Mouse (Mus musculus) ES-E14 (cell line): ENCODE results near the gene 4930519G04Rik. TPM values are rescaled to one million over a fixed set of nuclear protein-coding genes. Genes with fewer than 3 reads are reported as not detected.
A peak's percentile ranks its signal among the peaks of the same experiment; 100 is the strongest.
"Not testable (repeated sequence)": the region's sequence is repeated elsewhere in the genome, so short reads cannot be mapped to it uniquely, and the experiment has no call there.

Experiments used
- DNase-seq: peaks from one replicate; pipeline ENCODE4 v3.0.0-alpha.2; 2013; ENCODE audit warnings: low read depth, low spot score
- H3K27ac ChIP-seq: 2 replicates; pipeline ENCODE4 v1.5.1; 2012; ENCODE audit warnings: low read depth, mild to moderate bottlenecking, low read length, moderate library complexity, mixed read lengths; ENCODE audit not compliant: poor library complexity, insufficient read depth, severe bottlenecking
- H3K36me3 ChIP-seq: 2 replicates; pipeline ENCODE4 v1.6.1; 2012; ENCODE audit warnings: mild to moderate bottlenecking, low read length, moderate library complexity, mixed read lengths; ENCODE audit not compliant: control insufficient read depth, poor library complexity, insufficient read depth, severe bottlenecking
- H3K4me1 ChIP-seq, 2 experiments: fragments of 150-350 bp in 1 of 2; sonication (generic) in 1 of 2; 2 replicates each; pipeline ENCODE4 v1.6.1; 2012; ENCODE audit warnings: low read length in 2 of 2, mild to moderate bottlenecking in 1 of 2, mixed read lengths in 1 of 2; ENCODE audit not compliant: control insufficient read depth in 2 of 2, insufficient read depth in 2 of 2, poor library complexity in 1 of 2
- H3K4me3 ChIP-seq, 2 experiments: fragments of 150-350 bp in 1 of 2; sonication (generic) in 1 of 2; 2 replicates each; pipeline ENCODE4 v1.5.1; 2012; ENCODE audit warnings: low read length in 2 of 2, low read depth in 1 of 2, mild to moderate bottlenecking in 1 of 2, mixed read lengths in 1 of 2; ENCODE audit not compliant: insufficient read depth in 1 of 2, poor library complexity in 1 of 2, severe bottlenecking in 1 of 2
- H3K9ac ChIP-seq: 2 replicates; pipeline ENCODE4 v1.6.1; 2012; ENCODE audit warnings: low read depth, mild to moderate bottlenecking, low read length, mixed read lengths; ENCODE audit not compliant: poor library complexity, insufficient read depth, severe bottlenecking
- H3K9me3 ChIP-seq: fragments of 150-350 bp; sonication (generic); 2 replicates; pipeline ENCODE4 v1.6.1; 2012; ENCODE audit warnings: low read depth, mild to moderate bottlenecking, low read length; ENCODE audit not compliant: control insufficient read depth, insufficient read depth
- CHD2 ChIP-seq: IDR thresholded peaks from 2 replicates; pipeline ENCODE4 v1.6.1; 2014; ENCODE audit warnings: mild to moderate bottlenecking, low read depth, low read length, inconsistent platforms
- HCFC1 ChIP-seq: IDR thresholded peaks from 2 replicates; pipeline ENCODE4 v1.6.1; 2012; ENCODE audit warnings: low read length, inconsistent platforms, borderline replicate concordance; ENCODE audit not compliant: insufficient read depth
- MAFK ChIP-seq: IDR thresholded peaks from 2 replicates; pipeline ENCODE4 v1.6.1; 2014; ENCODE audit warnings: mild to moderate bottlenecking, low read depth, low read length, inconsistent platforms; ENCODE audit not compliant: insufficient read depth
- ZC3H11A ChIP-seq: IDR thresholded peaks from 2 replicates; pipeline ENCODE4 v1.6.1; 2012; ENCODE audit warnings: low read depth, mild to moderate bottlenecking, inconsistent platforms, low read length, borderline replicate concordance
- ZNF384 ChIP-seq: IDR thresholded peaks from 2 replicates; pipeline ENCODE4 v1.6.1; 2012; ENCODE audit warnings: low read depth, low read length, inconsistent platforms
- in situ Hi-C, 2 experiments: fragments of 600-800 bp; cut with MboI; formaldehyde crosslinking; loops; one replicate each; pipeline ENCODE4 v1.15.1; 2025; ENCODE audit warnings: low sequenced_read_pairs in 2 of 2, inconsistent platforms in 1 of 2; ENCODE audit not compliant: unreplicated experiment in 2 of 2
- total RNA-seq: library from RNA; depleted of rRNA; stranded (reverse); fragments of 300-350 nt; gene quantifications from 2 replicates; pipeline ENCODE4 v1.2.3, GENCODE M21; 2012

The 4930519G04Rik gene
- total RNA-seq, 1 experiment: not detected

DNA sequence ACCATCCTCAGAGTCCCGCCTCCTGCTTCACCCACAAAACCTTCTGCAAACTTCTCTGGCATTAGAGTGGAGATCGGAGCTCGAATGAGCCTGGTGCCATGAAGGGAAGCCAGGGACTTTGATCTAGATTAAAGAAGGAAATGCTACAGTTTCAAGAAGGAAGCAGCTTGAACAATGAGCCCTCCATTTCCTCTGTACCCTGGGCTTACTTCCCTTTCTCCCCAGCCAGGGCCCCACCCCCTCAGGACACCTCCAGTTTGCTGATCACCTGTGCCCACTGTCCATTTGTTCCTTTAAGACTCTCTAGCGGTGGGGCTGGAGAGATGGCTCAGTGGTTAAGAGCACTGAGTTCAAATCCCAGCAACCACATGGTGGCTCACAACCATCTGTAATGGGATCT, 63.3 kb downstream of the 4930519G04Rik start:
- no peak for DNase-seq
- no peak for TF ChIP-seq HCFC1
- TF ChIP-seq CHD2: no peak
- no peak for TF ChIP-seq ZNF384
- no peak for TF ChIP-seq ZC3H11A
- no peak for TF ChIP-seq MAFK
- no peak overlapping the region for H3K9ac ChIP-seq
- H3K9me3 ChIP-seq: no peaks in the 10 kb centered on the region
- H3K36me3 ChIP-seq: no peaks in the 10 kb centered on the region
- in situ Hi-C loops: no loop called here
- no peak overlapping the region for H3K4me3 ChIP-seq
- peaks cover 2 to 8% of the 10 kb centered on the region in 2 experiments; a peak in 3 of 4 replicates for H3K4me1 ChIP-seq
- H3K27ac ChIP-seq: no peak overlapping the region

DNA sequence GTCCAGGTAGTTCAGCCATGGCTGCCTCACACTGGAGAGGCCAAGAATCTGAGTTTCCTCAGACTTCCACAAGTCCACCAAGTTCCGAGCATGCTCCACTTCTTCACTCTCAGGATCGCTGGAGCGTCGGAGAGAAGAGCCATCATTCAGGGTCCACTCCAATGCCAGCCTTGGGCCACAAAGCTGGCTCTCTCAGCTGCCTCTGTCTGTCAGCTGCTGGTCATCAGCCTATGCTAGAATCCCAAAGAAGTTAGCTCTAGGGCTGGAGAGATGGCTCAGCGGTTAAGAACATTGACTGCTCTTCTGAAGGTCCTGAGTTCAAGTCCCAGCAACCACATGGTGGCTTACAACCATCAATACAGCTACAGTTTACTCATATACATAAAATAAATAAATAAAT, 63.9 kb downstream of the 4930519G04Rik start:
- DNase-seq, H3K9me3 ChIP-seq, H3K4me1 ChIP-seq, H3K4me3 ChIP-seq, H3K27ac ChIP-seq, in situ Hi-C loops, H3K36me3 ChIP-seq, H3K9ac ChIP-seq: not testable (repeated sequence)

DNA sequence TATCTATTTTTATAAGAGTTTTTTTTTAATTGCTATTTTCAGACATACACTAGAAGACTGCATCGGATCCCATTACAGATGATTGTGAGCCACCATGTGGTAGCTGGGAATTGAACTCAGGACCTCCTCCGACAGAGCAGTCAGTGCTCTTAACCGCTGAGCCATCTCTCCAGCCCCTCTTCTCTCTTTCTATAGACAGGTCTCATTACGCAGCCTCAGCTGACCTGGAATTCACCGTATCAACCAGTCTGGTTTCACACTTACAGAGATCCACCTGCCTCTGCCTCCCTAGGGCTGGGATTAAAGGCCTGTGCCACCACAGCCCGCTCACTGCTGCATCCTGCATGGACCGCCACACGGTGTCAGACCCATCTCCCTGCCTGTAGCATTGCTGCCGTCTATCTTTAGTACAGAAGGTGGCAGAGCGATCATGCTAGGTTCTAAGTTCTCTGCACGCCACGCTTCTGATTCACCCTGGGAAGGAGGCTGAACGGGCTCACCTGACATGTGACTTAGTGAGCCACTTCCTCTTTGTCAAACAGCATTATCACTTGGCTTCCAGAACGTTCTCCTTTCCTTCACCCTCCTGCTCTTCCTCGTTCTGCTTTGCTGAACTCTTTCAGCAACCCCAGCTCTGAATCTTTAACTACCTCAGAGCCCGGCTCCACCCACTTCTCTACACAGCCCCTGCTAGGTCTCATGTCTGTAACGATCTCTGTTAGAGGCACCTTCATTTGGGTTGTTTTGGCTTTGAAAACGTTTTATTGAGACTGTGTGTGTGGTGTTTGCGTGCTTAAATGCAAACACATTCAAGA, 68.3 kb downstream of the 4930519G04Rik start:
- H3K27ac ChIP-seq: no peak overlapping the region
- no peak overlapping the region for H3K9ac ChIP-seq
- no peak overlapping the region for H3K4me3 ChIP-seq
- H3K4me1 ChIP-seq: no peaks in the 10 kb centered on the region
- DNase-seq: no peak
- in situ Hi-C loops: no loop called here
- no peak for TF ChIP-seq MAFK
- no peak for TF ChIP-seq ZNF384
- TF ChIP-seq ZC3H11A: no peak
- no peak for TF ChIP-seq CHD2
- TF ChIP-seq HCFC1: no peak
- H3K36me3 ChIP-seq: no peaks in the 10 kb centered on the region
- no peaks in the 10 kb centered on the region for H3K9me3 ChIP-seq

DNA sequence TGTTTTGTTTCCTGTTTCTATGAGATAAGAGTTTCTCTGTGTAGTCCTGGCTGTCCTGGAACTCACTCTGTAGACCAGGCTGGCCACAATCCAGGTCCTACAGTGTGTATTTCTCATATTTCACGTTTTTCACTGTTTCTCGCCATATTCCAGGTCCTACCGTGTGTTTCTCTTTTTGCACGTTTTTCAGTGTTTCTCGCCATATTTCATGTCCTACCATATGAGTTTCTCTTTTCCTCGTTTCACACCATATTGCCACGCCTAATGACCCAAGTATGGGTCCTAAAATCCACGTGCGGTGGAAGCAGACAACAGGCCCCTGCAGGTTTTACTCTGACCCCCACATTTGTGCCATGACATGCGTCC, 68.9 kb downstream of the 4930519G04Rik start:
- H3K9ac ChIP-seq: no peak overlapping the region
- DNase-seq: no peak
- H3K4me1 ChIP-seq: no peaks in the 10 kb centered on the region
- in situ Hi-C loops: no loop called here
- H3K27ac ChIP-seq: no peak overlapping the region
- TF ChIP-seq HCFC1 (no peak), MAFK (no peak), CHD2 (no peak), ZC3H11A (no peak), ZNF384 (no peak)
- H3K4me3 ChIP-seq: no peak overlapping the region
- no peaks in the 10 kb centered on the region for H3K36me3 ChIP-seq
- H3K9me3 ChIP-seq: no peaks in the 10 kb centered on the region

DNA sequence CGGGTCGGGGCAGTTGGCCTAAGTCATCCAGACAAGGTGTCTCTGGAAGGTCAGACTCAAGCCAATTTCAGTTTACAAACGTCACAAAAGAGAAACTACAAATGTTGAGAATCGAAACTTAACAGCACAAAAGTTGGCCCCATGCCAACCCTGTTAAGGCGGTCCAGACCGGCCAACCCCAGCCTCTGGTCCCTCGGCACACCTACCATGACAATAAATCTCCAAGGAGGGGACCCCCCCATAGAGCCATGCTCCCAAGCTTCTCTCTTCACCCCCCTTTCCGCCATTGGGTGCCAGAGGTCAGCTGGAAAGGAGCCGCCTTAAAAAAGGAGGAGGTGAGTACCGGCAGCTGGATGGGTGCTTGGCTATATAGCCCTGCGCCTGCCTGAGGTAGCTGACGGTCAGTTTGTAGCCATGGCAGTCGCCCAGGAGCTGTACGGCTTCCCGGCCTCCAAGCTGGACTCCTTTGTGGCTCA, 69.6 kb downstream of the 4930519G04Rik start, which contains the start of gene Oasl1:
Oasl1 (plus strand) TSS at position 243 of the 476 bp plus-strand sequence.
- no peak within 1 kb of the TSS for H3K27ac ChIP-seq
- in situ Hi-C loops: no loop called here
- H3K36me3 ChIP-seq: no peaks in the 10 kb centered on the region

More for the DNA sequence above, 69.6 kb downstream of the 4930519G04Rik start, which contains the start of gene Oasl1:
- Histone ChIP-seq H3K9ac (peak within 1 kb of the TSS; percentile 53; the same call in 1 of the 2 replicates), H3K9me3 (no peaks in the 10 kb centered on the region), H3K4me1 (no peaks in the 10 kb centered on the region), H3K4me3 (peak within 1 kb of the TSS; percentile 35 to 38; a peak in 2 of 4 replicates)
- TF ChIP-seq MAFK (no peak), ZC3H11A (no peak), CHD2 (no peak), HCFC1 (no peak), ZNF384 (no peak)
- no peak for DNase-seq
